Mouse (Mus musculus): ENCODE data around the gene Pus7l. TPM values are rescaled to one million over a fixed set of nuclear protein-coding genes. Genes with fewer than 3 reads are reported as not detected.

Pus7l gene
- total and polyA plus RNA-seq, 3 experiments = 33.2 to 51.2 (median 40.6) TPM

DNA sequence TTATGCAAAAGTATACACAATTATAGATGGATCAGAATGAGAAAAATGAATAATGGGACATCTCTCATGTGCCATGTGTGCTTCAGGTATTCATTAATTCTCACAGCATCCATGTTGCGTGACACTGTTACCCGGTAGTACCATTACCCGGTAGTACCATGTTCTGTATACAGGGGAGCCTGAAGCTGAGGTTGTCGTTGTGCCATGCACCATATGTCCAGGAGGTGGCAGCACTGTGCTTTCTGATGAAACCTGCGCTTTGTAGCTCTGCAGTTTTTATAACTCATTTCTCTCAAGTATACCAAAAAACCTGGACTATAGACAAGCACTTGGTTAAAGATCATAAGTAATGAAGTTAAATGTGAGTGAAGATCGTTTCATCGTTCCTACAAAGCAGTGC lies 14.1 kb upstream of the Pus7l start (continued):
- TF ChIP-seq MEF2A (IDR thresholded peaks at IDR 0.05; ENCODE audit: extremely low read depth, insufficient replicate concordance, low read depth, low read length, poor library complexity, severe bottlenecking) (no peak), POLR2A (IDR thresholded peaks at IDR 0.05; ENCODE audit: control insufficient read depth in 1 of 2, insufficient read depth in 1 of 2, low read depth in 1 of 2, low read length in 2 of 2, poor library complexity in 1 of 2) (no peak), E2F4 (IDR thresholded peaks at IDR 0.05; ENCODE audit: borderline replicate concordance, low read depth, low read length) (no peak), HCFC1 (IDR thresholded peaks at IDR 0.05; ENCODE audit: low read depth, low read length) (no peak), NRF1 (IDR thresholded peaks at IDR 0.05; ENCODE audit: insufficient read depth, low read depth, low read length, poor library complexity, severe bottlenecking) (no peak), MYC (IDR thresholded peaks at IDR 0.05; ENCODE audit: low read depth, low read length) (peak; percentile 70), ETS1 (IDR thresholded peaks at IDR 0.05; ENCODE audit: low read depth, low read length) (no peak), RCOR1 (IDR thresholded peaks at IDR 0.05; ENCODE audit: low read depth, low read length) (no peak), ZMIZ1 (IDR thresholded peaks at IDR 0.05; ENCODE audit: low read depth, low read length) (0 out of 2 replicates have a peak, but pooled peaks have one; percentile 14), GABPA (IDR thresholded peaks at IDR 0.05; ENCODE audit: low read depth, low read length) (no peak), CHD2 (IDR thresholded peaks at IDR 0.05; ENCODE audit: low read length) (no peak), MAFK (IDR thresholded peaks at IDR 0.05; ENCODE audit: borderline replicate concordance, low read depth, low read length) (no peak), GATA1 (IDR thresholded peaks at IDR 0.05; ENCODE audit: low read depth, low read length) (no peak), MAZ (IDR thresholded peaks at IDR 0.05; ENCODE audit: low read depth, low read length) (no peak), UBTF (IDR thresholded peaks at IDR 0.05; ENCODE audit: borderline replicate concordance, insufficient read depth, low read depth, low read length) (no peak), USF1 (IDR thresholded peaks at IDR 0.05; ENCODE audit: low read depth, low read length) (0 out of 2 replicates have a peak, but pooled peaks have one; percentile 6), RAD21 (IDR thresholded peaks at IDR 0.05; ENCODE audit: low read depth, low read length) (peak; percentile 99), USF2 (IDR thresholded peaks at IDR 0.05; ENCODE audit: borderline replicate concordance in 1 of 2, insufficient read depth in 1 of 2, low read depth in 1 of 2, low read length in 2 of 2) (no peak), TAL1 (IDR thresholded peaks at IDR 0.05; ENCODE audit: low read length) (no peak), ZKSCAN1 (IDR thresholded peaks at IDR 0.05; ENCODE audit: low read depth, low read length) (no peak), CHD1 (IDR thresholded peaks at IDR 0.05; ENCODE audit: low read depth, low read length) (no peak), JUND (IDR thresholded peaks at IDR 0.05; ENCODE audit: low read depth, low read length) (peak; percentile 75; the same call in 1 of the 2 replicates), EP300 (IDR thresholded peaks at IDR 0.05; ENCODE audit: low read depth in 1 of 2, low read length in 2 of 2) (no peak)

DNA sequence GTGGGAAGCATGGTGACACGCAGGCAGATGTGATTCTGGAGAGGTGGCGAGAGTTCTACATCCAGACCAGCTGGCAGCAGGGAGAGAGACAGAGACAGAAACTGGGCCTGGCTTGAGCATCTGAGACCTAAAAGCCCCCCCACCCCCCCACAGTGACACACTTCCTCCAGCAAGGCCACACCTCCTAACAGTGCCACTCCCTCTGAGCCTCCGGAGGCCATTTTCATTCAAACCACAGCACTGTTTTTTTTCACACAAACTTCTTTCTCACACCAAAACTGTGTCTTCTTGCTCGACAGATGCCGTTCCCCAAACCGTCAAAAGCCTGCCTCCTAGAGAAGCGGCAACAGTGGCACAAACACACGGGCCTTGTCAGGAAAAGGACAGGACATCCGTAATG lies 10.2 kb upstream of the Pus7l start:
- Histone ChIP-seq H3K9me3 (replicated peaks; ENCODE audit: insufficient read depth, low read length) (no peaks in the 10 kb centered on the region), H3K36me3 (ENCODE audit: control insufficient read depth in 1 of 2, insufficient read depth in 2 of 2, low read length in 2 of 2) (no peaks in the 10 kb centered on the region), H3K4me3 (ENCODE audit: control insufficient read depth in 1 of 2, insufficient read depth in 1 of 2, low read depth in 2 of 2, low read length in 2 of 2) (no peak overlapping the region), H3K79me2 (ENCODE audit: control insufficient read depth, insufficient read depth, low read length, poor library complexity) (no peaks in the 10 kb centered on the region), H3K27me3 (ENCODE audit: control insufficient read depth in 1 of 2, insufficient read depth in 2 of 2, low read length in 2 of 2) (no peaks in the 10 kb centered on the region), H3K9ac (ENCODE audit: control insufficient read depth, low read depth, low read length, poor library complexity, severe bottlenecking) (no peak overlapping the region), H3K4me1 (ENCODE audit: control insufficient read depth in 1 of 2, insufficient read depth in 2 of 2, low read length in 2 of 2) (no peaks in the 10 kb centered on the region), H3K27ac (ENCODE audit: control insufficient read depth, low read depth, low read length) (no peak overlapping the region)
- no peak for DNase-seq (ENCODE audit: low read depth, low spot score)
- TF ChIP-seq CHD2 (IDR thresholded peaks at IDR 0.05; ENCODE audit: low read length) (no peak), MYC (IDR thresholded peaks at IDR 0.05; ENCODE audit: low read depth, low read length) (no peak), POLR2AphosphoS5 (IDR thresholded peaks at IDR 0.05; ENCODE audit: borderline replicate concordance, low read depth, low read length) (no peak), JUND (IDR thresholded peaks at IDR 0.05; ENCODE audit: low read depth, low read length) (no peak), POLR2AphosphoS2 (IDR thresholded peaks at IDR 0.05; ENCODE audit: low read length) (no peak), CHD1 (IDR thresholded peaks at IDR 0.05; ENCODE audit: low read depth, low read length) (no peak), MXI1 (IDR thresholded peaks at IDR 0.05; ENCODE audit: low read depth, low read length) (no peak), TCF12 (IDR thresholded peaks at IDR 0.05; ENCODE audit: low read depth, low read length) (no peak)

All from MEL (cell line).